In genomic region chr11:103854294-103854693, GRCm38 (mm10) we compare ENCODE assay signal across 14 mouse cellular contexts.
A peak's percentile ranks its signal among the peaks of the same experiment; 100 is the strongest.
DNase-seq lines count a peak whose midpoint lies in the region; ATAC-seq and TF ChIP-seq lines count a peak whose summit lies in the region.
"Had no signal": no experiment of that assay in that cellular context is flagged by ENCODE, and none has a peak within 500 bp of the region (broad histone marks: within the 10 kb centered on the region; RNA-seq: fewer than 3 reads in every experiment).

No protein-coding gene starts in this region.

- H3K9me3 ChIP-seq in forebrain, postnatal 0 days (ENCODE audit: low read length), result no peaks in the 10 kb centered on the region
- H3K9me3 ChIP-seq in midbrain, embryonic 16.5 days (replicated peaks; ENCODE audit: control insufficient read depth, low read length, poor library complexity, severe bottlenecking), result no peaks in the 10 kb centered on the region

- peaks cover 7% of the 10 kb centered on the region for H3K4me1 ChIP-seq in forebrain, postnatal 0 days (ENCODE audit: insufficient read depth)
- H3K4me1 ChIP-seq in midbrain, embryonic 16.5 days (ENCODE audit: control insufficient read depth, insufficient read depth, low read length), result peaks cover 25% of the 10 kb centered on the region

- H3K9ac ChIP-seq in forebrain, postnatal 0 days, result no peak overlapping the region
- H3K9ac ChIP-seq in midbrain, embryonic 16.5 days (ENCODE audit: low read depth, low read length), result no peak overlapping the region

- no peak for TF ChIP-seq CTCF in forebrain, postnatal 0 days (IDR thresholded peaks at IDR 0.05; ENCODE audit: low read depth)

- no peak overlapping the region for H3K4me2 ChIP-seq in forebrain, postnatal 0 days (ENCODE audit: low read depth)
- peak overlapping the region; percentile 41 for H3K4me2 ChIP-seq in midbrain, embryonic 16.5 days (ENCODE audit: low read length)

- 0 out of 2 replicates have a peak, but pooled peaks have one; percentile 25 for ATAC-seq in forebrain, postnatal 0 days
- ATAC-seq in midbrain, embryonic 16.5 days, result peak; percentile 82

- no peaks in the 10 kb centered on the region for H3K27me3 ChIP-seq in forebrain, postnatal 0 days (ENCODE audit: insufficient read depth, low read length)
- H3K27me3 ChIP-seq in midbrain, embryonic 16.5 days (ENCODE audit: control insufficient read depth, insufficient read depth, low read depth, low read length), result no peaks in the 10 kb centered on the region

- no peak overlapping the region for H3K27ac ChIP-seq in forebrain, postnatal 0 days (ENCODE audit: low read depth, low read length)
- H3K27ac ChIP-seq in midbrain, embryonic 16.5 days (ENCODE audit: low read length), result peak overlapping the region; percentile 82
- H3K27ac ChIP-seq: left cerebral cortex, adult 2 months; macrophage had no signal

- no peak overlapping the region for H3K4me3 ChIP-seq in forebrain, postnatal 0 days (ENCODE audit: low read depth, low read length)
- no peak overlapping the region for H3K4me3 ChIP-seq in midbrain, embryonic 16.5 days (ENCODE audit: low read depth, low read length)
- H3K4me3 ChIP-seq: left cerebral cortex, adult 2 months; myocyte had no signal

- peaks cover 21% of the 10 kb centered on the region for H3K36me3 ChIP-seq in forebrain, postnatal 0 days (ENCODE audit: insufficient read depth)
- peaks cover 11% of the 10 kb centered on the region; the same call in 1 of the 2 replicates for H3K36me3 ChIP-seq in midbrain, embryonic 16.5 days (ENCODE audit: control insufficient read depth, insufficient read depth, low read length)

- peak; percentile 12 for DNase-seq in kidney, postnatal 14 days
- DNase-seq in kidney, postnatal 10 days, result no peak
- peak; percentile 27 for DNase-seq in forebrain, postnatal 0 days
- no peak for DNase-seq in left cerebral cortex, adult 18-20 months (ENCODE audit: low spot score in 2 of 2)
- no peak for DNase-seq in testis, postnatal 10 days (ENCODE audit: low spot score)
- no peak for DNase-seq in kidney, postnatal 36 days
- DNase-seq: adrenal gland, postnatal 25 days; kidney, postnatal 4 days; lung, adult 18-20 months; right cerebral cortex, adult 18-20 months had no signal

- 18% methylated on average over 9 of the region's 9 CpGs for WGBS in forebrain, postnatal 0 days
- 8% methylated on average over 9 of the region's 9 CpGs for WGBS in midbrain, embryonic 16.5 days

Comparison
In these comparisons a context has a peak if more than half of its experiments do, and no peak if none do; other contexts are left out.
1. DNase-seq: peak in kidney, postnatal 14 days (single experiment) and forebrain, postnatal 0 days (single experiment); none in kidney, postnatal 10 days (single experiment), left cerebral cortex, adult 18-20 months (0 of 2), testis, postnatal 10 days (single experiment) and kidney, postnatal 36 days (0 of 2).